In the genomic region with DNA sequence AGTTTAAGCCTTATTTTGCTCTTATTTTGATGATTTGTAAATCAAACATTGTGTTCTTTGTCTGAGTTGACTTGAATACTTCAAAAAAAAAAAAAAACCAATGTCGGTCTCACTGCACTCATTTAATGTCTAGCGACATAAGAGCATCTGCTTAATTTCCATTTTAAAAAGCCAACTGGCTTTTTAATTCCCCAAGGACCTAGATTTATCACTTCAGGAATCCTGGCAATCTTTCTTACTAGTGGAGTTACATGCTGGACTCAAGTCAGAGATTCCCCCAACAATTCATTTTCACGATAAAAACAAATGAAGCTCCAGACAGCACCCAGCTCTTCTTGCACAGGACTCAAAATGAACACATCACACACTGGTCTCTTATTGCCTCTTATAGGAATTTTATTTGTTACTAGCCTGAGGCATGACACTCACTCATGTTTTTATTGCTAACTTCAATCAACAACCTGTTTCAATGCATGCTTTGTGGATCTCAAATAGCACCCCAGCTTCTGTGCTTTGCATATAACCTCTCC, we compare ENCODE assay signal across 12 mouse cellular contexts.
"Had no signal": no experiment of that assay in that cellular context is flagged by ENCODE, and none has a peak within 500 bp of the region (broad histone marks: within the 10 kb centered on the region; RNA-seq: fewer than 3 reads in every experiment).

No protein-coding gene starts in this region.

- H3K4me1 ChIP-seq: limb, embryonic 12.5 days had no signal

- H3K36me3 ChIP-seq: limb, embryonic 12.5 days had no signal

- H3K4me3 ChIP-seq: layer of hippocampus, adult 2 months; limb, embryonic 12.5 days; myocyte had no signal

- H3K4me2 ChIP-seq: limb, embryonic 12.5 days; midbrain, embryonic 11.5 days had no signal

- H3K27ac ChIP-seq: layer of hippocampus, adult 2 months; limb, embryonic 12.5 days; liver, embryonic 14.5 days; stomach, postnatal 0 days had no signal

- H3K27me3 ChIP-seq: limb, embryonic 12.5 days had no signal

- H3K9ac ChIP-seq: limb, embryonic 12.5 days; liver, embryonic 14.5 days had no signal

- DNase-seq: kidney, postnatal 10 days; kidney, postnatal 4 days; lung, adult 2 months; lung, postnatal 4 days; thymus, postnatal 4 days had no signal

- ATAC-seq: lung, postnatal 0 days had no signal

- H3K9me3 ChIP-seq: limb, embryonic 12.5 days had no signal
